Mouse (Mus musculus) heart, embryonic 14.5 days (tissue): ENCODE results near the gene Vmn1r113. TPM values are rescaled to one million over a fixed set of nuclear protein-coding genes. Genes with fewer than 3 reads are reported as not detected.
"Not testable (repeated sequence)": the region's sequence is repeated elsewhere in the genome, so short reads cannot be mapped to it uniquely, and the experiment has no call there.

Source experiments
- ATAC-seq: fragments of 200-750 bp; cut with Nextera tagmentation; 2 replicates; pipeline ENCODE4 v1.8.0; 2017; ENCODE audit warnings: low read depth, moderate TSS enrichment; ENCODE audit not compliant: insufficient number of reproducible peaks, insufficient read depth, low FRiP score
- H3K27ac ChIP-seq, 2 experiments: fragments of 200-500 bp in 1 of 2; fragments of 300-500 bp in 1 of 2; sonication (generic) in 1 of 2; replicated peaks in 1 of 2; 2 replicates each; pipeline ENCODE4 v1.5.1; 2012 to 2014; ENCODE audit warnings: low read depth in 2 of 2, low read length in 2 of 2, control low read depth in 1 of 2, mild to moderate bottlenecking in 1 of 2, mixed read lengths in 1 of 2; ENCODE audit not compliant: control insufficient read depth in 1 of 2, insufficient read depth in 1 of 2
- H3K27me3 ChIP-seq: fragments of 300-500 bp; sonication (generic); 2 replicates; pipeline ENCODE4 v1.6.1; 2014; ENCODE audit warnings: mild to moderate bottlenecking, low read length, control low read depth; ENCODE audit not compliant: control insufficient read depth, insufficient read depth
- H3K36me3 ChIP-seq: fragments of 300-500 bp; sonication (generic); 2 replicates; pipeline ENCODE4 v1.6.1; 2014; ENCODE audit warnings: mild to moderate bottlenecking, control low read depth, low read length, mixed read lengths; ENCODE audit not compliant: control insufficient read depth, insufficient read depth
- H3K4me1 ChIP-seq, 2 experiments: fragments of 200-500 bp in 1 of 2; fragments of 300-500 bp in 1 of 2; sonication (generic) in 1 of 2; 2 replicates each; pipeline ENCODE4 v1.6.1; 2012 to 2014; ENCODE audit warnings: low read length in 2 of 2, control low read depth in 1 of 2, mixed read lengths in 1 of 2; ENCODE audit not compliant: control insufficient read depth in 2 of 2, insufficient read depth in 2 of 2
- H3K4me2 ChIP-seq: fragments of 300-500 bp; sonication (generic); 2 replicates; pipeline ENCODE4 v1.6.1; 2014; ENCODE audit warnings: mild to moderate bottlenecking, low read length
- H3K4me3 ChIP-seq, 2 experiments: fragments of 200-500 bp in 1 of 2; fragments of 300-500 bp in 1 of 2; sonication (generic) in 1 of 2; 2 replicates each; pipeline ENCODE4 v1.5.1; 2012 to 2014; ENCODE audit warnings: low read length in 2 of 2, mild to moderate bottlenecking in 2 of 2, control low read depth in 1 of 2, low read depth in 1 of 2, moderate library complexity in 1 of 2; ENCODE audit not compliant: control insufficient read depth in 1 of 2, insufficient read depth in 1 of 2
- H3K9ac ChIP-seq: fragments of 300-500 bp; sonication (generic); 2 replicates; pipeline ENCODE4 v1.6.1; 2014; ENCODE audit warnings: mild to moderate bottlenecking, low read length
- H3K9me3 ChIP-seq: fragments of 300-500 bp; sonication (generic); 2 replicates; pipeline ENCODE4 v1.6.1; 2016; ENCODE audit warnings: low read length, control low read depth; ENCODE audit not compliant: control insufficient read depth
- WGBS: fragments of 180-500 bp; shearing (Covaris S2); extraction: QIAGEN DNeasy Blood & Tissue Kit; methylation state at CpG from one replicate; pipeline ENCODE4 v1.1.7; 2014; 5-methylcytosine and 5-hydroxymethylcytosine counted together
- polyA plus RNA-seq: library from polyadenylated mRNA; unstranded; fragments of >200 nt; fragmentation: Nextera tagmentation; extraction: Ambion mirVana; gene quantifications from 2 replicates; pipeline ENCODE4 v1.2.1, GENCODE M21; 2014

Gene Vmn1r113
- polyA plus RNA-seq, result not detected in 2 replicates

- 50% methylated on average over 2 of the region's 2 CpGs for WGBS
- H3K4me3 ChIP-seq, H3K4me1 ChIP-seq, H3K4me2 ChIP-seq, H3K9me3 ChIP-seq, H3K9ac ChIP-seq, H3K36me3 ChIP-seq, ATAC-seq, H3K27ac ChIP-seq, H3K27me3 ChIP-seq: not testable (repeated sequence)
Measured at GRCm38 (mm10) chr7:20786985-20787384, at the start of gene Vmn1r113. Gene Vmn1r113, plus strand, starts transcription at chr7:20787285.

- H3K4me1 ChIP-seq, ATAC-seq, H3K9me3 ChIP-seq, H3K27me3 ChIP-seq, H3K27ac ChIP-seq, H3K4me3 ChIP-seq, H3K36me3 ChIP-seq, H3K4me2 ChIP-seq, H3K9ac ChIP-seq: not testable (repeated sequence)
- WGBS, result no CpG with 5 or more reads among the region's 3 CpGs
Measured at GRCm38 (mm10) chr7:20770885-20771284, 16.2 kb upstream of the Vmn1r113 start, which contains the start of gene Vmn1r112. Gene Vmn1r112, plus strand, starts transcription at chr7:20771185.

- WGBS, result no CpG with 5 or more reads among the region's 5 CpGs
- ATAC-seq, H3K36me3 ChIP-seq: not testable (repeated sequence)
Measured at GRCm38 (mm10) chr7:20812086-20812485, 25.0 kb downstream of the Vmn1r113 start, which contains the start of gene Vmn1r114. Gene Vmn1r114, minus strand, starts transcription at chr7:20812186.

More at GRCm38 (mm10) chr7:20812086-20812485, 25.0 kb downstream of the Vmn1r113 start, which contains the start of gene Vmn1r114:
- H3K4me1 ChIP-seq, H3K9me3 ChIP-seq, H3K9ac ChIP-seq, H3K27ac ChIP-seq, H3K4me2 ChIP-seq, H3K4me3 ChIP-seq, H3K27me3 ChIP-seq: not testable (repeated sequence)

Other genes starting within 250 kb of the Vmn1r113 start
- not detected in 2 replicates for gene Gm5726, start 241.5 kb upstream of the Vmn1r113 start, polyA plus RNA-seq
- not detected in 2 replicates for gene Gm4141, start 211.0 kb upstream of the Vmn1r113 start, polyA plus RNA-seq
- not detected in 2 replicates for gene Gm4513, start 188.3 kb upstream of the Vmn1r113 start, polyA plus RNA-seq
- not detected in 2 replicates for gene Vmn1r107, start 118.4 kb upstream of the Vmn1r113 start, polyA plus RNA-seq
- not detected in 2 replicates for gene Vmn1r111, start 84.1 kb upstream of the Vmn1r113 start, polyA plus RNA-seq
- gene Gm10668, start 56.7 kb upstream of the Vmn1r113 start, polyA plus RNA-seq, result not detected in 2 replicates
- not detected in 2 replicates for gene Vmn1r112, start 16.1 kb upstream of the Vmn1r113 start, polyA plus RNA-seq
- gene Vmn1r114, start 24.9 kb downstream of the Vmn1r113 start, polyA plus RNA-seq, result not detected in 2 replicates
- not detected in 2 replicates for gene Vmn1r115, start 57.7 kb downstream of the Vmn1r113 start, polyA plus RNA-seq
- not detected in 2 replicates for gene Vmn1r116, start 85.0 kb downstream of the Vmn1r113 start, polyA plus RNA-seq
- gene Vmn1r117, start 96.8 kb downstream of the Vmn1r113 start, polyA plus RNA-seq, result not detected in 2 replicates
- gene Vmn1r118, start 125.1 kb downstream of the Vmn1r113 start, polyA plus RNA-seq, result not detected in 2 replicates
- gene Vmn1r119, start 225.2 kb downstream of the Vmn1r113 start, polyA plus RNA-seq, result not detected in 2 replicates